Mouse (Mus musculus) regulatory T cell (primary cell): Measurements from ENCODE around the gene Stx6.

Experiments used
- in situ Hi-C: fragments of 300-600 bp; cut with MboI, MseI; formaldehyde crosslinking; loops from one replicate; pipeline ENCODE4 v1.15.1; 2025; ENCODE audit warnings: high pct_unique_total_duplicates

Gene Stx6

GRCm38 (mm10) chr1:155205822-155206660, 47.5 kb downstream of the Stx6 start:
- in situ Hi-C loops = no loop called here

- in situ Hi-C loops = no loop called here
Measured at GRCm38 (mm10) chr1:155207859-155208258, 49.3 kb downstream of the Stx6 start.

GRCm38 (mm10) chr1:155210011-155210763, 51.7 kb downstream of the Stx6 start:
- in situ Hi-C loops = no loop called here

- in situ Hi-C loops = no loop called here
Measured at GRCm38 (mm10) chr1:155211017-155211416, 52.5 kb downstream of the Stx6 start.

- in situ Hi-C loops = no loop called here
Measured at GRCm38 (mm10) chr1:155212081-155212480, 53.6 kb downstream of the Stx6 start.

- in situ Hi-C loops = no loop called here
Measured at GRCm38 (mm10) chr1:155212493-155212892, 54.0 kb downstream of the Stx6 start.

DNA sequence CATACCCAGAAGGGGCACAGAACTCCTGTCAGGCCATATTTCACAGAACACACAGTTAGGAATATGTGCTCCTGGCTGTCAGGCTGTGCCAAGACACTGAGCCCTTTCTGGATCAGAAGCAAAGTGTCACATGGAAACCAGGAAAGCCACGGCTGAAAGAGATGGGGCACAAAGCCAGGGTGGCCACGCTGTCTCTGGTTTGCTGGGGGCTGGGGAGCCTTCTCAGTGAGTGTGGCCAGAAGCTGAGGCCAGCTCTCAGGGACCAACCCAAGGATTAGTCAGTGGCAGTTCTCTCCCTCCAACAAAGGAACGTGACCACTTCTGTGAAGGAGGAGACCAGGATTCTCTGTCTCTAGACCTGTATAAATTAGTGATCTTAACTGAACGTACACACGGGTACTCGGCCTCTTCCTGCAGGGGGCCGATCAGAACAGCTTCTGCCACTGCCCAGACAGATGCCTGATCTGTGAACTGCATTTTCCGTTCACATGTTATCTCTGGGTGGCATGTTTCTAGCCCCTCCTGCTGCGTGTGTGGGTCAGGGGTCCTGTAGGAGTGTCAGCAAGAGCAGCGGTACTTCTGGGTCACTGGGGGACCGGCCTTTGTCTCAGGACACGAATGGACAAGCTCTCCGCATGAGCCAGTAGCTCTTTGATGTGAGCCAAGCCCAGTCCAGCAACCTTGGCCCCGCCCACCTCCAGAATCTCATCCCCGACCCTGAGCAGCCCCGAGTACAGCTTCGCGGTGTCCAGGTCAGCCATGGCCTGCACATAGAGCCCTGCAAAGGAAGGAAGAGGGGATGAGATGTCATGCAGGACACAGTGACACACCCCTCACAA, 54.6 kb downstream of the Stx6 start:
- in situ Hi-C loops = no loop called here

GRCm38 (mm10) chr1:155213912-155214311, 55.4 kb downstream of the Stx6 start:
- in situ Hi-C loops = no loop called here

DNA sequence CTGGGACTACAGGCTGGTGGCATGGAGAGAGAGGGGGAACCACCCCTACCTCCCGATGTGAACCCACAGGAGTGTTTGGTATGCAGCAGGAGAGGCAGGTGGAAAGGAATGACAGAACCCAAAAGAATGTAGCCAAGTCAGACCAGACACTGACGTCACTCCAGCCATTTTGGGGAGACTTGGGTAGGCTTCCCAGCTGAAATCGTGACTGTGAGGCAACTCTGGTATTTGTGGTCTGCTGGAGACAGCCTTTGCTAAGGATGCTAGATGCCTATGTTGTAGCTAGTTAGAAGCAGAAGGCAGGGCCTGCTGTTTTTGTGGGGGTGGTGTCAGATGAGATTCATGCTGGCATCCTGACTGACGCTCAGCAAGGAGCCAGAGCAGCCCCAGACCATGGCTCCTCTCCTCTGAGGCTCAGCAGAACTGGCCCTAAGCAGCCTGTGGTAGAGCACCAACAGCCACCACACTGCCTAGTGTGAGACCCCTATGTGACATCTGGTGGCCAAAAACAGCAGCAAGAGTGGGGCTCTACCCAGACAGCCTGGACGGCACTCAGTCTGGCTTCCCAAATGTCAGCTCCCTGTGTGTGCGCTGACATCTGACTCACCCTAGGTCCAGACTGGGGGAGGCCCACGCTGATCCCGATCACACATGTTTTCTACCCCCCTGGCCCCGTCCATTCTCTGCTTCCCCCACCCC, 56.7 kb downstream of the Stx6 start:
- in situ Hi-C loops = loop anchor here (5.0 kb wide), 1 partner anchor 78 kb away; no protein-coding TSS in a partner anchor

GRCm38 (mm10) chr1:155216313-155216712, 57.8 kb downstream of the Stx6 start:
- in situ Hi-C loops = loop anchor here (5.0 kb wide), 1 partner anchor 79 kb away; no protein-coding TSS in a partner anchor

DNA sequence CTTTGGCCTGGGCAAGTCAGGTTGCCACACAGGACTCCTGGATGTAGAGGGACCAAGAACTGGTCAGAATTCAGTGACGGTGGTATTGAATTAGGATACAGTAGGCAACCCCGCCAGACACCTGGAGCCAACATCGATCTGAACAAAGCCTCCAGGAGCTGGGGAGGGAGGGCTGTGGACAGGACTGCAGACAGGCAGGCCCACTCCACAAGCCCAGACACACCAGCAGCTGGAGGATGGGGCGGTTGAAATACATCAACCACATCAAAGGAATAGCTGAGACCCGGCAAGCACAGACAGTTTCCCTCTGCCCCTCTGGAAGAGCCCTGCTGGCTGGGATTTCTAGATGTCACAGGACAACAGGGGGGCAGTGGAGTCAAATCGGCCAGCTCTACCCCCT, 58.3 kb downstream of the Stx6 start:
- in situ Hi-C loops = loop anchor here (5.0 kb wide), 1 partner anchor 80 kb away; no protein-coding TSS in a partner anchor

- in situ Hi-C loops = loop anchor here (5.0 kb wide), 1 partner anchor 81 kb away; no protein-coding TSS in a partner anchor
Measured at GRCm38 (mm10) chr1:155217865-155218541, 59.5 kb downstream of the Stx6 start.

DNA sequence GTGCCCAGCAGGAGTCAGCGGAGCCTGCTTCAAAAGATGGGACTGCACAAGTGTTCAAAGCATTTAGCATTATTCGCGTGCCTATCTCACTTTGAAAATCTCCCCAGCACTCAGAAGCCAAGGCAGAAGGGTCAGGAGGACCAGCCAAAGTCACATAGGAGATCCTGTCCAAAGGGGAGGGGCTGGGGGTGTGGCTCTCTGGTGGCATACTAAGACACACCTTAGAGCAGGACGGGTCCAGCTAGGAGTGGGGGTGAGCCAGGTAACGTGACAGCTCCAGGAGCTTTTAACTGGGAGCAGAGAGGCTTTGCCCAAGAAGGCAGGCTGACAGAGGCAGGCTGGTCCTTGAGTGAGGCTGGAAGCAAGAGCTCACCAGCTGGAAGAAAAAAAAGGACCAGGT, 60.4 kb downstream of the Stx6 start:
- in situ Hi-C loops = loop anchor here (5.0 kb wide), 1 partner anchor 82 kb away; no protein-coding TSS in a partner anchor

GRCm38 (mm10) chr1:155222101-155222669, 63.7 kb downstream of the Stx6 start:
- in situ Hi-C loops = loop anchor here (5.0 kb wide), 2 partner anchors 195 to 435 kb away; no protein-coding TSS in a partner anchor

DNA sequence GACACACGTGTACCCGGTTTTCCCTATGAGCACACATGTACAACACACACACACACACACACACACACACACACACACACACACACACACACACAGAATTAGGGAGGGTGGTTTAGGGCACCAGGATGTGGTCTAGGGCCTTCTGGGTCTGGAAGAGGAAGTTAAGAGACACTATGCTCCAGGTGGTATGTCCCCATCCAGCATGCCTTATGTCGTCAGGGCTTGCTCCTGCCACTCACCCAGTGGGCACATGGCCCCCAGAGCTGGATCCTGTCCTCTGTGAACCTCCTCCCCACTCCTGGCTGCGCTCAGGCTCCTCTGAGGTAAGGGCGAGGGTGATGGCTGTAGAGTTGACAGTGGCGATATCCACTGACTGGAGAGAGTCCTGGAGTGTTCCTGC, 64.5 kb downstream of the Stx6 start:
- in situ Hi-C loops = loop anchor here (5.0 kb wide), 2 partner anchors 196 to 436 kb away; no protein-coding TSS in a partner anchor

GRCm38 (mm10) chr1:155223849-155224554, 65.5 kb downstream of the Stx6 start:
- in situ Hi-C loops = loop anchor here (5.0 kb wide), 2 partner anchors 197 to 437 kb away; no protein-coding TSS in a partner anchor

DNA sequence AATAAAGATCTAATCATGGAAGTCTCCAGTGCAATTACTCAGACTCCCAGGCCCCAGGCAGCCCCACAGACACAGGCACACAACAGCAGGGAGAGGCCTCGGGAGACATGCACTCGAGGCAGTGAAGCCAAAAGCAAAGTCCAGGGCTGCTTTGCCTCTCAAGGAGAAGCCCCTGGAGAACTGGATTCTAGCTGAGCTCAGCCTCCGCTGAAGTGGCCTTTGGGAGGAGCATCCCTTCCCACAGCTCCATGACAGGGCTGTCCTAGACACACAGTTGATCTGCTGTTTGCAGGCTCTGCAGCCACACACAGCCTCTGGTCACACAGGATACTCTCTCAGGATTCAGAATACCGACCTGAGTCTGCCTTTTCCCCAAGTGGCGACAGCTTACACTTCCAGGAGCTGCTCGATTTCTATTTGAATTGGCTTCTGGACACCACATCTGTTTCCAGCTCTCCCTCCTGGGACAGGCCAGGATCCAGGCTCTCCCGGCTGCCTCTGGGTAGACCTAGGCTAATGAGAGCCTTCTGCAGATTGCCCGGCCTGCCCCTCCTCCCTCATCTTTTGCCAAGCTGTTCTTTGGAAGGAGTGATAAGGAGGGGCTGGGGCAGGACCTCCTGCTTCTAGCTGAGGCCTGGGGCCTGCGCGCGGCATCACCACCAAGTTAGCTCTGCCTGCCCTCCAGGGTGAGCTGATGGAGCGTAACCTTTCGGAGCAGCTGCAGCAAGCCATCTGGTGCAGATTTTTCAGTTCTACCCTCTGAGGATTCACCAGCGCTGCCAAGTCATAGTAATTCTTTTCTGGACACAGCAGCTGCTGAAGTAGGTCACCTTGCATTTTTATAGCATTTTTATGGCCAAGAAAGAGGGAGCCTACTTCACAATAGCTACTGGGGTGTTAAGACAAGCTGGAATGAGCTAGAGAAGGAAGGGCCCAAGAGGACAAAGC, 71.2 kb downstream of the Stx6 start:
- in situ Hi-C loops = no loop called here

DNA sequence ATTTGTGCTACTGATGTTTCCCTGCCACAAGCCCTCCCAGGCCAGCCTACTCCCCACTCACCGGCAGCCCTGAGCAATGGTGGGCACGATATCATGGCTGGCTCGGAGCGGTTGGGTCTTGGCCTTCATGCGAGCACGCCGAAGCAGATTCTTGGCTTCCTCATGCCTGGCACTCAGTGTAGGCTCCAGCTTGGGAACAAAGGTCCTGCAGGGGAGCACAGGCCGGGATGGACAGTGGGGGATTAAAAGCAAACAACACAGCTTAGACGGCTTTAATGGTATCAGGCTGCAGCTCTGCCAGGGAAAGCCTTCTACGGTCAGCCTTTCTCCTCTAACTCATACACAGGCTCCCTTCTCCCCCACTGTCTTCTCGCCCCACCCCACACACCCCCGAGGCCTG, 73.9 kb downstream of the Stx6 start:
- in situ Hi-C loops = no loop called here
